Mouse (Mus musculus) liver, postnatal 0 days (tissue): ENCODE results near the gene Serpine1.

Experiments used
- CTCF ChIP-seq: sonication (generic); IDR thresholded peaks from 2 replicates; pipeline ENCODE4 v1.5.1; 2016; ENCODE audit warnings: antibody characterized with exemption, low read depth
- EP300 ChIP-seq: IDR thresholded peaks from 2 replicates; pipeline ENCODE4 v1.6.1; 2016; ENCODE audit warnings: antibody characterized with exemption, low read depth, mild to moderate bottlenecking

DNA sequence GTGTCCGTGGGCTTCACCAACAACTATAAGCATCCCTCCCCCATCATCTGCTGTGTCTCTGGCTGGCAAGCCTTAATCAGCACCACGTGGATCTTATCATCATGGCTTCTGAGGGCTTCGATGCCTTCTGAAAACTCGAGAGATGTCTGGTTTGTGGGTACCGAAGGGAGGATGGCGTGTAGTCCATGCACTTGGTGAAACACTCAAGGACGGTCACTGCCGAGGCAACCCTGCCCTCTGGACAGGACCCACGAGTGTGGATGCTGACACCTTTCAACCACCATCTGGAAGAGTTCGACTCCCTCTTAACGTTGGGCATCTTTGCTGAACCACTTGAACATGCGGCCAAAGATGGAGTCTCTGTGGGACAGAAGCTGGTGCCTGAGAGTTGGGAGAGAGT lies 38.8 kb upstream of the Serpine1 start:
- TF ChIP-seq CTCF (no peak), EP300 (no peak)
